Mouse (Mus musculus) embryonic fibroblast, embryonic 13.5 days (primary cell): Measurements from ENCODE around the gene Ccdc63. TPM values are rescaled to one million over a fixed set of nuclear protein-coding genes. Genes with fewer than 3 reads are reported as not detected.
A peak's percentile ranks its signal among the peaks of the same experiment; 100 is the strongest.

Experiments used
- H3K27ac ChIP-seq: 2 replicates; pipeline ENCODE4 v1.5.1; 2012; ENCODE audit warnings: low read length, control low read depth, inconsistent platforms; ENCODE audit not compliant: insufficient read depth
- H3K4me1 ChIP-seq: 2 replicates; pipeline ENCODE4 v1.6.1; 2011; ENCODE audit warnings: low read length; ENCODE audit not compliant: control insufficient read depth, insufficient read depth
- H3K4me3 ChIP-seq: 2 replicates; pipeline ENCODE4 v1.5.1; 2011; ENCODE audit warnings: mild to moderate bottlenecking, control low read depth, low read length; ENCODE audit not compliant: insufficient read depth
- CTCF ChIP-seq: IDR thresholded peaks from 2 replicates; pipeline ENCODE4 v1.5.1; 2011; ENCODE audit warnings: mild to moderate bottlenecking, control low read depth, low read length, moderate library complexity, borderline replicate concordance; ENCODE audit not compliant: insufficient read depth
- POLR2A ChIP-seq: IDR thresholded peaks from 2 replicates; pipeline ENCODE4 v1.6.1; 2011; ENCODE audit warnings: low read depth, mild to moderate bottlenecking, control low read depth, low read length, moderate library complexity
- polyA plus RNA-seq: library from polyadenylated mRNA; stranded (reverse); fragments of >200 nt; gene quantifications from 2 replicates; pipeline ENCODE4 v1.2.4, GENCODE M21; 2011; ENCODE audit warnings: low read depth; ENCODE audit not compliant: missing spikeins, insufficient read length

The Ccdc63 gene
- polyA plus RNA-seq, 1 experiment = not detected

- H3K27ac ChIP-seq = no peak overlapping the region
- H3K4me3 ChIP-seq = no peak overlapping the region
- no peaks in the 10 kb centered on the region for H3K4me1 ChIP-seq
- TF ChIP-seq CTCF = no peak
- TF ChIP-seq POLR2A = no peak
These were observed 77.3 kb downstream of the Ccdc63 start for GRCm38 (mm10) chr5:122063204-122063933.

DNA sequence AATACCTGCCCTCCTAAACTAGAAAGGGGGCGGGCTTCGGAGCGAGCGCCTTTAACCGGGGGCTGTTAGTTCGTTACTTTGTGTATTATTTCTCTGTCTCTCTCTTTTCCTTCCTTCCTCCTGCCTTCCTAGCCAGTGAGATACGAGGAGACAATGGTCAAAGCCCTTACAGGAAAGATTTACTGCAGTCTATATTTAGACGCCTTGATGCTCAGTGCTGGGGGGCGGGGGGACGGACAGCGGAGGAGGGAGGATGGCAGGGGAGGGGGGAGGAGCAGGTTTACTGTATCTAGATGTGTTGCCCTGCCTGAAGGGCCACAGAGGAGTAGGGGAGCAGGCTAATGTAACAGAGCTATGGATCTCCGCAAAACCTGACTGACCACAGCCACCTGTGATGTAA, 78.1 kb downstream of the Ccdc63 start:
- Histone ChIP-seq H3K4me1 (no peaks in the 10 kb centered on the region), H3K27ac (no peak overlapping the region), H3K4me3 (no peak overlapping the region)
- TF ChIP-seq CTCF (no peak), POLR2A (no peak)

GRCm38 (mm10) chr5:122060767-122061333, 79.8 kb downstream of the Ccdc63 start:
- H3K4me1 ChIP-seq = no peaks in the 10 kb centered on the region
- no peak overlapping the region for H3K4me3 ChIP-seq
- TF ChIP-seq POLR2A (no peak), CTCF (no peak)
- H3K27ac ChIP-seq = no peak overlapping the region

DNA sequence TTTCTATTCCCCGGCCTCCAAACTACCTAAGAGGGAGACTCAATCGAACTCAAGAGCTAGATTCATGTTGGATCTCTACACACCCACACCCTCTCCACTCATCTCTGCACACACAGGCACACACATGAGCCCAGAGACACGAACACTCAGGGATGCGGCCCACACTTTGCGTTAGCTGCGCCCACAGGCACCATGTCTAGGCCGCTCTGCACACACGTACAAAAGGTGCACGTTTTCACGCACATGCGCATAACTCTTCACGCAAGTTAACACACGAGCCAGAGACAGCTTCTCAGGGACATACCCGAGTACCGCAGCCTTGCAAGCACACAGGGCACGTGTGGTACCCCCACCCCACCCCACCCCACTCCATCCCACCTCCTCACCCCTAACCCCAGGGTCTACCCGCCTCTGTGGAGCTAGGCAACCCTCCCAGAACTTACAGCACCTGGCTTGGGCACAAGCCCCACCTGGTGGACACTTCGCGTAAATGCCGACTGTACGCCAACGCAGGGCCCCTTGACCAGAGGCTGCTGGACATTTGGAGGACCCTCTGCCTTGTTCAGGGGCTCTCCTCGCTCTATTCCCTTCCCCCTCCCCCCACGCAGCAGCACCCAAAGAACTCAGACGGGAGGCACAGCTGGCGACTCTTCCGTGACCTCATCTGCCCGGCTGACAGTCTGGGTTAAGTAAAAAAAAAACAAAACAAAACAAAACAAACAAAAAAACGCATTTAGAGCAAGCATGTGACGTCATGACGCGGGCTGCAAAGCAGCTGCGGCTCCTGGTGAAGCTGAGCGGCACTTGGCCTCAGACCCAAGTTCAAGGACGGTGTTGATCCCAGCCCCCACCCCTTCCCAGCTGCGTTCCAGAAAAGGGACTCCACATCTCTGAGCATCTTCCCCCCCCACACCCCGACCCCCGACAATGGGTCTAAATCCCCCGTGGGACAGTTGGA, 81.3 kb downstream of the Ccdc63 start:
- Histone ChIP-seq H3K4me1 (no peaks in the 10 kb centered on the region), H3K27ac (no peak overlapping the region), H3K4me3 (no peak overlapping the region)
- TF ChIP-seq POLR2A = no peak
- peak; percentile 90 for TF ChIP-seq CTCF

Other genes starting within 250 kb of the Ccdc63 start
- 1.0 TPM in 1 of 2 replicates, not detected in the other for gene Cux2, start 90.7 kb downstream of the Ccdc63 start, polyA plus RNA-seq
- gene Myl2, start 39.9 kb downstream of the Ccdc63 start, polyA plus RNA-seq = 0.76 TPM in 1 of 2 replicates, not detected in the other
- 231 and 241 TPM in 2 replicates for gene Ppp1cc, start 17.5 kb upstream of the Ccdc63 start, polyA plus RNA-seq
- 1.2 and 3.1 TPM in 2 replicates for gene Hvcn1, start 66.0 kb upstream of the Ccdc63 start, polyA plus RNA-seq
- 12.2 and 13.4 TPM in 2 replicates for gene Tctn1, start 123.6 kb upstream of the Ccdc63 start, polyA plus RNA-seq
- 15.6 and 15.9 TPM in 2 replicates for gene Pptc7, start 143.5 kb upstream of the Ccdc63 start, polyA plus RNA-seq
- 4.0 and 4.4 TPM in 2 replicates for gene Rad9b, start 213.4 kb upstream of the Ccdc63 start, polyA plus RNA-seq
- gene Vps29, start 213.5 kb upstream of the Ccdc63 start, polyA plus RNA-seq = 138 and 165 TPM in 2 replicates
- 16.7 and 19.1 TPM in 2 replicates for gene Gpn3, start 231.1 kb upstream of the Ccdc63 start, polyA plus RNA-seq
- gene Fam216a, start 231.5 kb upstream of the Ccdc63 start, polyA plus RNA-seq = 50.6 and 57.2 TPM in 2 replicates